Mouse (Mus musculus): ENCODE measurements around the gene Zfp870. TPM values are rescaled to one million over a fixed set of nuclear protein-coding genes. Genes with fewer than 3 reads are reported as not detected.
A peak's percentile ranks its signal among the peaks of the same experiment; 100 is the strongest.

Gene Zfp870
- polyA plus RNA-seq (2015; fragmentation: Nextera tagmentation; extraction: Ambion mirVana) = 5.6 and 6.9 TPM in 2 replicates

DNA sequence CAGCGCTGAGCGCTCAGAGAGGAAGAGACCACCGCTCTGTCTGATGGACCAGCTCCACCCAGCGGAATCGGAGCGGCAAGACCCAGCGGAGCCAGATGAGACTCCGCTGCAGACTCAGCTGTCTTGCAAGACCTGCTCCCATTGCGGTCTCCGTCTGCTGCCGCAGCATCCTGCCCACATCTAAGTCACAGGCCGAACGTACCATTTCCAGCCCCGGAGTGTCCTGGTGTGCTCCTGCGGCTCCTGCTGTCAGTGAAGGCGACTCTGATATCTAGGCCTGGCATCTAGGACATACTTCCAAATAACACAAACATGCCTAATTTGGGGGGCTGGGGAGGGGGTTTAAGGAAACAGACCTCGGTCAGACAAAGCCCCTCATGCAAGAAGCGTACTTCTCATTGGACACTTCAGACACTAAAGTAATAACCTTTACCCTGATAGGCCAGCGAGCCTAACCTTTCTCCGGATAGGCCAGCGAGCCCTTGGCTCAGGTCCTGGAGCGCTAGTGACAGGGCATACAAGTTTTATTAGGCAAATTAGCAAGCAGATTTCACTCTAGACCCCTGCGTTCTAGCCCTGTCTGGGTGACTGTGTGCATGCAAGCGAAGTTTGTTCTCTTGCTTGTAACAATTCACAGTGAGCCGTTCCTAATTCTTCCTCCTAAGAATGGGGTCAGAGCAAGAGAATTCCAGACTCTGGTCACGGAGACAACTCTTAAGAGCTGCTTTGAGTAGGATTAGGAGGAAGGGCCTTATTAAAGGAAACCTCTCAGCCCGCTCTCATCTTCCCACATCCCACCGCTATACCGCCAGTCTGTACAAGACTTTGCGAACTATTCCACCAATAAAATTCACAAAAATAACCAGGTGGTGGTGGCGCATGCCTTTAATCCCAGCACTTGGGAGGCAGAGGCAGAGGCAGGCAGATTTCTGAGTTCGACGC is at the start of gene Zfp870:
Zfp870 (minus strand) TSS at position 404 of the 942 bp plus-strand sequence.
- peak; percentile 98 for ATAC-seq (ENCODE audit: insufficient number of reproducible peaks, low FRiP score, low TSS enrichment, low read depth)
- Histone ChIP-seq H3K27ac (replicated peaks) (peak within 1 kb of the TSS; percentile 94), H3K9ac (peak within 1 kb of the TSS; percentile 78), H3K4me2 (replicated peaks) (peak within 1 kb of the TSS; percentile 67), H3K4me1 (peaks cover 11% of the 10 kb centered on the region), H3K36me3 (no peaks in the 10 kb centered on the region), H3K27me3 (no peaks in the 10 kb centered on the region), H3K9me3 (replicated peaks) (no peaks in the 10 kb centered on the region), H3K4me3 (replicated peaks) (peak within 1 kb of the TSS; percentile 79)
- 10% methylated on average over 33 of the region's 33 CpGs for WGBS

DNA sequence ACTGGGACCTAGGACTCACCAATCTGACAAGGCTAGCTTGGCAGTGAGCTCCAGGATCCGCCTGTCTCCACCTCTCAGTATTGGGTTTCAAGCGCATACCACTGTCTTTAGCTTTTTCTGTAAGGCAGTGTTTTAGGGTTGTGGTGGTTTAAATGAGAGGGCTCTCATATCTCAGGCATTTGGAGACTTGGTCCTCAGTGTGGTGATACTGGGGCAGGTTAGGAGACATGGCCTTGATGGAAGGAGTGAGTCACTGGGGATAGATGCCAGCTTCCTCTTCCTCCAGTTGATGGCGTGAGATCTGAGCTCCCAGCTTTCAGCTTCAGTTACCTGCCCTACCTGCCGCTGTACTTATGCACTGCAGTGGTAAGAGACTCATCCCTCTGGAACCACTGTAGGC is 48.4 kb upstream of the Zfp870 start:
- 78% methylated on average over 4 of the region's 4 CpGs for WGBS
- ATAC-seq (ENCODE audit: insufficient number of reproducible peaks, low FRiP score, low TSS enrichment, low read depth) = no peak
- Histone ChIP-seq H3K27me3 (no peaks in the 10 kb centered on the region), H3K4me2 (replicated peaks) (no peak overlapping the region), H3K9ac (no peak overlapping the region), H3K36me3 (no peaks in the 10 kb centered on the region), H3K27ac (replicated peaks) (no peak overlapping the region), H3K4me1 (no peaks in the 10 kb centered on the region), H3K9me3 (replicated peaks) (no peaks in the 10 kb centered on the region), H3K4me3 (replicated peaks) (no peak overlapping the region)

DNA sequence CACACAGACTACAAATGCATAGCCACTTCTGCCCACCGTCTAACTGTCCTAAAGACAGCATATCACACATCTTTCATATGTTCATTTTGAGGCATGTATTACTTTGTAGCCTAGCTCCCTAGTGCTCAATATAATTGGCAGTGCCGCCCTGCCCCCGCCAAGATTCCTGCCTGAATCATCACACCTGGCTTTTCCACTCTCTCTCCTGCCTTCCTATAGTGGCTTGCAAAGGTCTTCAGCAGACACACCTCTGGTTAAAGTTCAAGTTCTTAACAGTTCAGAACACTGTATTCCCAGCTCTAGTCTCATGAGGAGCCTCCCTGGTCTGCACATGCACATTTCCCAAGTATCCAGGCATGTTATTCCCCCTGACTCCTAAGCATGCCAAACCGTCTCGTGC is 36.4 kb upstream of the Zfp870 start:
- H3K36me3 ChIP-seq = no peaks in the 10 kb centered on the region
- H3K9ac ChIP-seq = no peak overlapping the region
- no peak overlapping the region for H3K4me3 ChIP-seq (replicated peaks)
- ATAC-seq (ENCODE audit: insufficient number of reproducible peaks, low FRiP score, low TSS enrichment, low read depth) = no peak
- no peak overlapping the region for H3K4me2 ChIP-seq (replicated peaks)
- H3K27ac ChIP-seq (replicated peaks) = no peak overlapping the region
- H3K9me3 ChIP-seq (replicated peaks) = no peaks in the 10 kb centered on the region
- WGBS = 78% methylated on average over 5 of the region's 5 CpGs
- no peaks in the 10 kb centered on the region for H3K27me3 ChIP-seq
- H3K4me1 ChIP-seq = no peaks in the 10 kb centered on the region

DNA sequence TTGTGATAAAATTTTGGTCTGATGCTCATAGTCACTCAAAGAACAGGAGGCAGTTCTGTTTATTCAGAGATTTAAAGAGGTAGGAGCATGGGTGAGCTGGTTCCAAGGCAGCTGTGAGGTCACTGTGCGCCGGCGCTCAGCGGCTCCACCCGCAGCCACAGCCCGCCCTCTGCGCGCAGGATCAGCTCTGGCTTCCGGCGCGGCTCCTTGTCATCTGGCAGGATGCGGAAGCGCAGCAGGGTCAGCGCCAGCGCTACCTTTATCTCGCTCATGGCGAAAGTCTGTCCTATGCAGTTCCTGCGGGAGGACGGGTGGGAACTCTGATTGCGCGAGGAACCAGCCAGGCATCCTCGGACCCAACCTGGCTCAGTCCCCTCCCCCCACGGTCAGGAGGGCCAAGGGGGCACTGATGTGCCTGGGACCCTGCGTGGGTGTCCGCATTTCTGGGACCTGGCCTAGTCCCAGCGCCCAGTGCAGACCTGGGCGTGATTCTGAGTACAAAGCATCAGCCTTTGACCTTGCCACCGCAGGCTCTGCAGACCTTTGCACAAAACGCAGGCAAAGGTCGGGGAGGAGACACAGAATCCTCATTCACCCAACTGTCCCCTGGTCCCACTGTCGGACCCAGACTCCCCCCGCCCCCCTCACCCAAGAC is 33.3 kb upstream of the Zfp870 start:
- no peaks in the 10 kb centered on the region for H3K4me1 ChIP-seq
- 0 out of 2 replicates have a peak, but pooled peaks cover 3% of the 10 kb centered on the region for H3K9me3 ChIP-seq (replicated peaks)
- H3K36me3 ChIP-seq = no peaks in the 10 kb centered on the region
- H3K27ac ChIP-seq (replicated peaks) = no peak overlapping the region
- peak overlapping the region; percentile 72 for H3K4me2 ChIP-seq (replicated peaks)
- peak; percentile 85; the same call in 1 of the 2 replicates for ATAC-seq (ENCODE audit: insufficient number of reproducible peaks, low FRiP score, low TSS enrichment, low read depth)
- H3K4me3 ChIP-seq (replicated peaks) = peak overlapping the region; percentile 54
- WGBS = 16% methylated on average over 32 of the region's 32 CpGs
- H3K9ac ChIP-seq = peak overlapping the region; percentile 45
- peaks cover 3% of the 10 kb centered on the region; the same call in 1 of the 2 replicates for H3K27me3 ChIP-seq

DNA sequence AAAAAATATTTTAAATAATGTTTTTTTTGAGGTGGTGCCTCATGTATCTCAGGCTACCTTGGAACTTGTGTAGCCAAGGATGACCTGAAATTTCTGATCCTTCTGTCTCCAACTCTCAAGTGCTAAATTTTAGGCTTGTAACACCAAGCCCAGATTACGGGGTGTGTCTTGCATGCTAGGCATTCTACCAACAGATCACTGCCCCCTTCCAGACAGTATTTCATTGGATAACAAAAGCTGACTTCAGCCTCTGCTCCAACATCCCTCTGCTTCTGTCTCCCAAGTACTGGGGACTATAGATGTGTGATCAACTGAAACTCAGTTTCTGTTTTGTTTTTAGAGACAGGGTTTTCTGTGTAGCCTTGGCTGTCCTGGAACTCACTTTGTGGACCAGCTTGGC is 32.2 kb upstream of the Zfp870 start:
- no peak overlapping the region for H3K27ac ChIP-seq (replicated peaks)
- H3K9ac ChIP-seq = no peak overlapping the region
- WGBS = 92% methylated on average over 1 of the region's 1 CpGs
- H3K36me3 ChIP-seq = no peaks in the 10 kb centered on the region
- H3K27me3 ChIP-seq = peaks cover 3% of the 10 kb centered on the region; the same call in 1 of the 2 replicates
- no peak overlapping the region for H3K4me2 ChIP-seq (replicated peaks)
- ATAC-seq (ENCODE audit: insufficient number of reproducible peaks, low FRiP score, low TSS enrichment, low read depth) = no peak
- no peaks in the 10 kb centered on the region for H3K4me1 ChIP-seq
- H3K4me3 ChIP-seq (replicated peaks) = no peak overlapping the region
- H3K9me3 ChIP-seq (replicated peaks) = 0 out of 2 replicates have a peak, but pooled peaks cover 3% of the 10 kb centered on the region

DNA sequence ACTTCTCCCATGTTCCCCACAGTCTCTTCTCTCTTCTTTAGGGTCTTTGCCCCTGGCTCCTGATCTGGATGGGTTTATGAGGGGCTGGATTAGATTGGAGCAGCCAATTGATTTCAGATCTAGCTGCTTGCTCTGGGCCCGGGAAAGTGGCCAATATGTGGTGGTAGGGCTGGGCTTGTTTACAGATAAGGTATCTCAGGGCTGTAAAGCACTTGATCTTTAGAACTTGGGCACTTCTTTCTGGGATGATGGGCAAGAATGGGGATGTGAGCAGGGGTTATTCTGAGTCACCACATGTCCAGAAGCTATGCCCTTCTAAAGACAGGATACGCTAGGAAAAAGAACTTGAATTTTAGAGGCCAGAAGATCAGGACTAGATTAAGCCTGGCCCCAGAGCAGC is 27.7 kb upstream of the Zfp870 start:
- no peak overlapping the region for H3K4me2 ChIP-seq (replicated peaks)
- H3K27ac ChIP-seq (replicated peaks) = no peak overlapping the region
- peaks cover 3% of the 10 kb centered on the region; the same call in 1 of the 2 replicates for H3K27me3 ChIP-seq
- H3K36me3 ChIP-seq = no peaks in the 10 kb centered on the region
- H3K4me3 ChIP-seq (replicated peaks) = no peak overlapping the region
- WGBS = 78% methylated on average over 2 of the region's 2 CpGs
- 0 out of 2 replicates have a peak, but pooled peaks cover 3% of the 10 kb centered on the region for H3K9me3 ChIP-seq (replicated peaks)
- ATAC-seq (ENCODE audit: insufficient number of reproducible peaks, low FRiP score, low TSS enrichment, low read depth) = no peak
- H3K9ac ChIP-seq = no peak overlapping the region
- H3K4me1 ChIP-seq = no peaks in the 10 kb centered on the region

DNA sequence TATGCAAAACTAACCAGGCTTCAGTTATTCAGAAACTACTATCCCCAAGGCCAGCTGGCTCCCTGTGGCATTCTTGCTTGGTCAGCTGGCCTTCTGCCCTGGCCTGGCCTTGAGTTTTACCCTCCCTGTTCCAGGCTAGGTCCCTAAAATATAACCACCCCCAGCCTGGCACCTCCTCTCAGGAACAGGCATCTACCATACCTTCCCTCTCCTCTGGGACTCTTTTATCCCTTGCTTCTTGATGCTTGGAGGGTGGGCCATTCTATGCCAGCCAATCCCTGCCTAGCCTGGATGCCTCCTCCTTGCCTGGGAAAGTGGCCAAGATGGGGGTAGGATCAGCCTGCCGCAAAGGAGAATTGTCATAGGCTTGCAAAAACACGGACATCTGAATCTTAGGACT is 25.7 kb upstream of the Zfp870 start, which contains the start of gene Cyp4f14:
Cyp4f14 (minus strand) TSS at position 212 of the 400 bp plus-strand sequence.
- 59% methylated on average over 2 of the region's 2 CpGs for WGBS
- no peaks in the 10 kb centered on the region for H3K4me1 ChIP-seq
- H3K9ac ChIP-seq = no peak within 1 kb of the TSS
- H3K4me3 ChIP-seq (replicated peaks) = no peak within 1 kb of the TSS
- H3K4me2 ChIP-seq (replicated peaks) = no peak within 1 kb of the TSS
- H3K27ac ChIP-seq (replicated peaks) = no peak within 1 kb of the TSS
- H3K36me3 ChIP-seq = no peaks in the 10 kb centered on the region
- H3K27me3 ChIP-seq = peaks cover 3% of the 10 kb centered on the region; the same call in 1 of the 2 replicates
- ATAC-seq (ENCODE audit: insufficient number of reproducible peaks, low FRiP score, low TSS enrichment, low read depth) = no peak
- H3K9me3 ChIP-seq (replicated peaks) = 0 out of 2 replicates have a peak, but pooled peaks cover 3% of the 10 kb centered on the region

DNA sequence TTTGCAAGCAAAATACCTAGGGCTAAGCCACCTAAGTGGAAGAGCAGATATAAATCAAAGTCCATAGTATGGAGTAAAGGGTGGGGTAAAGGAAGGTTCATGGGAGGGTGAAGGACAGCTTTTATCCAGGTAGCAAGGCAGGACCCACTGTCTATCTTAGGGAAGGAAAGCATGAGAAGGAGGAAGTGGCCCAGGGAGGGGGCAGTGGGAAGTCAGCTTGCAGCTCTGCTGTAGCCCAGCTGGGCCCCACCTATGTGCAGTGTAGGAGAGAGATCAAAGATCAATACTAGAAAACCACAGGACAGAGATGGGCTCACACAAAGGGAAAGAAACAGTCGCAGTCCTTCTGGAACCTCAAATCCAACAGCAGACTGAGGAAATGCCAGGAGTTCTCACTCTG is 24.6 kb upstream of the Zfp870 start:
- Histone ChIP-seq H3K9ac (no peak overlapping the region), H3K27ac (replicated peaks) (no peak overlapping the region), H3K4me1 (no peaks in the 10 kb centered on the region), H3K27me3 (peaks cover 3% of the 10 kb centered on the region; the same call in 1 of the 2 replicates), H3K9me3 (replicated peaks) (0 out of 2 replicates have a peak, but pooled peaks cover 3% of the 10 kb centered on the region), H3K4me2 (replicated peaks) (no peak overlapping the region), H3K36me3 (no peaks in the 10 kb centered on the region), H3K4me3 (replicated peaks) (no peak overlapping the region)
- 80% methylated on average over 1 of the region's 1 CpGs for WGBS
- no peak for ATAC-seq (ENCODE audit: insufficient number of reproducible peaks, low FRiP score, low TSS enrichment, low read depth)

DNA sequence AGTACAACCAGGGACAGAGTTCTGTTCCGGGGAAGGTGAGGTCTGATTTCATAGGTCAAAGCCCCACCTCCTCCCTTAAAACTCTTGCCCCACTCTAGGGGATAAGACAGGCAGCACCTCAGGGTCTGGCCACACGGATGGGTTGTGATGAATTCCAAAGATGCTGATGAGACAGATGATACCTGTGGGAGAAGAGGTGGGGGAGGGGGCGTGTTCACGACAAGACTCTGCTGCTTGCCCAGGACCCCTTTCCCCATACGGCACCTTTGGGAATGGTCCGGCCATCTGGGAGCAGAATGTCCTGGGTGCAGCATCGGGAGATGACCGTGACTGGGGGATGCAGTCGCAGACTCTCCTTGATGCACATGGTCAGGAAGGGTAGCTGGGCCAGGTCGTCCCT is 14.7 kb upstream of the Zfp870 start:
- H3K27ac ChIP-seq (replicated peaks) = no peak overlapping the region
- 75% methylated on average over 10 of the region's 10 CpGs for WGBS

DNA sequence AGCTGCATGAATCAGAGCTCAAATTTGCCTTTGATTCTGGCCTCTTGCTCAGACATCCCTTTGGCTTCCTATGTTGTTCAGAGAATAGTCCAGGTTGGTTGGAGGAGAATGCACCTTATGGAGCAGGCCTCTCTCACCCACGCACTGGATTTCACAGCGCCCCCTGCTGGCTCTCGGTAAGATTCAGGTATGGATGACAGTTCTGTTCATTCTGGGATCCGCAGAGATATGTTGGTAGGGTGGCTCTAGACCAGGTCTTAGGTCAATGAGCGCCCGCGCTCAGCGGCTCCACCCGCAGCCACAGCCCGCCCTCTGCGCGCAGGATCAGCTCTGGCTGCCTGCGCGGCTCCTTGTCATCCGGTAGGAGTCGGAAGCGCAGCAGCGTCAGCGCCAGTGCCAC is 13.8 kb upstream of the Zfp870 start:
- Histone ChIP-seq H3K9ac (no peak overlapping the region), H3K4me3 (replicated peaks) (no peak overlapping the region), H3K27ac (replicated peaks) (no peak overlapping the region), H3K27me3 (no peaks in the 10 kb centered on the region; the same call in none of the 2 replicates), H3K4me2 (replicated peaks) (peak overlapping the region; percentile 35; the same call in 1 of the 2 replicates), H3K36me3 (no peaks in the 10 kb centered on the region), H3K9me3 (replicated peaks) (no peaks in the 10 kb centered on the region), H3K4me1 (no peaks in the 10 kb centered on the region)
- ATAC-seq (ENCODE audit: insufficient number of reproducible peaks, low FRiP score, low TSS enrichment, low read depth) = no peak
- 11% methylated on average over 19 of the region's 19 CpGs for WGBS

More for the DNA sequence above, 14.7 kb upstream of the Zfp870 start:
- no peak overlapping the region for H3K9ac ChIP-seq
- H3K4me3 ChIP-seq (replicated peaks) = no peak overlapping the region
- H3K4me1 ChIP-seq = no peaks in the 10 kb centered on the region
- H3K9me3 ChIP-seq (replicated peaks) = no peaks in the 10 kb centered on the region
- H3K36me3 ChIP-seq = no peaks in the 10 kb centered on the region
- no peak for ATAC-seq (ENCODE audit: insufficient number of reproducible peaks, low FRiP score, low TSS enrichment, low read depth)
- H3K27me3 ChIP-seq = no peaks in the 10 kb centered on the region; the same call in none of the 2 replicates
- no peak overlapping the region for H3K4me2 ChIP-seq (replicated peaks)

DNA sequence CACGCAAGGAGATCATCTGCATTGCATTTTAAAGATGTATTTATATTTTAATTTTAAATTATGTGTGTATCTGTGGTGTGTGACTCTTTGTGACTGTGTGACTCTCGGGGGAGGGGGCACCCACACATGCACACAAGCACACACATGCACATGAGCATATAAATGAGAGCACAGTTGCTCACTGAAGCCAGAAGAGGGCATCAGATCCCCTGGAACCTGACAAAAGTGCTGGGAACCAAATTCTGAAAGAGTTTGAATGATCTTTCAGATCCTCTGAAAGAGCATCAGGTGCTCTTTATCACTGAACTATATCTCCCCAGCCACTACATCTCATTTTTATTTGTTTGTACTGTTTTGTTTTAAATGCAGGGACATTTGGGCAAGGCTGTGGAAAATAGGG is 13.0 kb upstream of the Zfp870 start:
- Histone ChIP-seq H3K27me3 (no peaks in the 10 kb centered on the region; the same call in none of the 2 replicates), H3K4me2 (replicated peaks) (no peak overlapping the region), H3K4me3 (replicated peaks) (no peak overlapping the region), H3K27ac (replicated peaks) (no peak overlapping the region), H3K36me3 (no peaks in the 10 kb centered on the region), H3K4me1 (no peaks in the 10 kb centered on the region), H3K9me3 (replicated peaks) (no peaks in the 10 kb centered on the region), H3K9ac (no peak overlapping the region)
- no peak for ATAC-seq (ENCODE audit: insufficient number of reproducible peaks, low FRiP score, low TSS enrichment, low read depth)
- 60% methylated on average over 2 of the region's 2 CpGs for WGBS

All from embryonic facial prominence, embryonic 15.5 days (tissue).